Mouse (Mus musculus) liver, adult 2 months (tissue): Measurements from ENCODE around the gene Fam216a.

Source experiments
- CTCF ChIP-seq: fragments of 200-500 bp; IDR thresholded peaks from 2 replicates; pipeline ENCODE4 v1.5.1; 2011; ENCODE audit warnings: low read depth, low read length, control low read depth
- POLR2A ChIP-seq: fragments of 200-500 bp; IDR thresholded peaks from 2 replicates; pipeline ENCODE4 v1.6.1; 2011; ENCODE audit warnings: low read length, control low read depth; ENCODE audit not compliant: insufficient read depth; ENCODE audit errors: extremely low read depth

DNA sequence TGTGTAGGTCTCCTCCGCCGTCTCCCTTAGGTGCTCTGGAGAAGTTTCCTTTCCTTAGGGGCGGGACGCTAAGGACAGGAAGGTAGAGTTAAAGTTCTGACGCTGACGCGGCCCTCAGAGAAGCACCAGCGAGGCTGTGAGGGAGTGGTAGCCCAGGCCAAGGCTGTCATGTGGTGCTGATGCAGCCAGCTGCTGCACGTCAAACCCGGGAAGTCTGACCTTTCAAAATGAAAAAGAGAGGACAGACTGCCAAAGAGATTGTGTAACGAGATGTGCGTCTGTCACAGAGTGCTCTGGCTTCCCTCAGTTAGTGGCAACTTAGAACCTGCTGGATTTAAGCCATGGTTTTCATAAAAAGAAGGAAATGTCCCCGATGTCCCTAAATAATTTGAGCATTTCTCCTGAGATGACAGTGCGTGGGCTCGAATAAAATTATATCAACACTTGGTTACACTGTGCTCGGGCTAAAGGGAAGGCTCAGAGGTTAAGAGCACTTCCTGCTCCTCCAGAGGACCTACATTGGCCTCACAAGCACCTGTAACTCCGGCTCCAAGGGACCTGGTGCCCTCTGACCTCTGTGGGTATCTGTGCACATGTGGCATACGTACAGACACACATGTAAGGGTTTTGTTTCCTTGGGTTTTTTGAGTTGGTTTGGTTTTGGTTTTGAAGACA lies 28.6 kb upstream of the Fam216a start:
- no peak for TF ChIP-seq CTCF
- TF ChIP-seq POLR2A: no peak
